Mouse (Mus musculus): ENCODE results near the gene Ank. TPM values are rescaled to one million over a fixed set of nuclear protein-coding genes. Genes with fewer than 3 reads are reported as not detected.

Ank gene
- total RNA-seq, 2 experiments from 2014 or later: 125 to 149 TPM

GRCm38 (mm10) chr15:27565626-27566185, 99.2 kb downstream of the Ank start:
- DNase-seq: no peak
- intact Hi-C loops (cut with DNase I): no loop called here

- DNase-seq: no peak
Measured at GRCm38 (mm10) chr15:27567356-27567755, 100.9 kb downstream of the Ank start.

GRCm38 (mm10) chr15:27568371-27568770, 101.9 kb downstream of the Ank start:
- intact Hi-C loops (cut with DNase I): no loop called here
- no peak for DNase-seq

More at GRCm38 (mm10) chr15:27567356-27567755, 100.9 kb downstream of the Ank start:
- intact Hi-C loops (cut with DNase I): no loop called here

- DNase-seq: no peak
- intact Hi-C loops (cut with DNase I): no loop called here
Measured at GRCm38 (mm10) chr15:27569924-27570323, 103.4 kb downstream of the Ank start.

- no peak for DNase-seq
- intact Hi-C loops (cut with DNase I): no loop called here
Measured at GRCm38 (mm10) chr15:27570385-27570784, 103.9 kb downstream of the Ank start.

GRCm38 (mm10) chr15:27571179-27571578, 104.7 kb downstream of the Ank start:
- DNase-seq: peak; percentile 79 to 80
- intact Hi-C loops (cut with DNase I): no loop called here

GRCm38 (mm10) chr15:27574992-27575781, 108.7 kb downstream of the Ank start:
- intact Hi-C loops (cut with DNase I): loop anchor here (2.0 kb wide), 1 partner anchor 36 kb away; no protein-coding TSS in a partner anchor
- DNase-seq: peak; percentile 63

GRCm38 (mm10) chr15:27575932-27576331, 109.5 kb downstream of the Ank start:
- intact Hi-C loops (cut with DNase I): loop anchor here (2.0 kb wide), 1 partner anchor 37 kb away; no protein-coding TSS in a partner anchor
- peak; percentile 69 to 74 for DNase-seq

- intact Hi-C loops (cut with DNase I): no loop called here
- no peak for DNase-seq
Measured at GRCm38 (mm10) chr15:27576886-27577285, 110.4 kb downstream of the Ank start.

GRCm38 (mm10) chr15:27577915-27578780, 111.7 kb downstream of the Ank start:
- intact Hi-C loops (cut with DNase I): no loop called here

GRCm38 (mm10) chr15:27578918-27579317, 112.4 kb downstream of the Ank start:
- no peak for DNase-seq
- intact Hi-C loops (cut with DNase I): no loop called here

More at GRCm38 (mm10) chr15:27577915-27578780, 111.7 kb downstream of the Ank start:
- no peak for DNase-seq

GRCm38 (mm10) chr15:27579853-27580252, 113.4 kb downstream of the Ank start:
- intact Hi-C loops (cut with DNase I): no loop called here

GRCm38 (mm10) chr15:27580771-27581170, 114.3 kb downstream of the Ank start:
- DNase-seq: peak; percentile 75 to 79
- intact Hi-C loops (cut with DNase I): no loop called here

More at GRCm38 (mm10) chr15:27579853-27580252, 113.4 kb downstream of the Ank start:
- DNase-seq: no peak

GRCm38 (mm10) chr15:27581640-27582039, 115.2 kb downstream of the Ank start:
- intact Hi-C loops (cut with DNase I): no loop called here
- no peak for DNase-seq

GRCm38 (mm10) chr15:27582428-27582827, 116.0 kb downstream of the Ank start:
- intact Hi-C loops (cut with DNase I): no loop called here
- no peak for DNase-seq

GRCm38 (mm10) chr15:27583042-27583441, 116.6 kb downstream of the Ank start:
- intact Hi-C loops (cut with DNase I): loop anchor here (1.0 kb wide), 2 partner anchors 119 to 257 kb away; no protein-coding TSS in a partner anchor
- peak; percentile 76 to 81 for DNase-seq

- intact Hi-C loops (cut with DNase I): loop anchor here (1.0 kb wide), 2 partner anchors 119 to 257 kb away; no protein-coding TSS in a partner anchor
- DNase-seq: no peak
Measured at GRCm38 (mm10) chr15:27583620-27584019, 117.1 kb downstream of the Ank start.

GRCm38 (mm10) chr15:27585466-27586092, 119.1 kb downstream of the Ank start:
- intact Hi-C loops (cut with DNase I): no loop called here

GRCm38 (mm10) chr15:27586093-27586480, 119.6 kb downstream of the Ank start:
- DNase-seq: no peak
- intact Hi-C loops (cut with DNase I): no loop called here

More at GRCm38 (mm10) chr15:27585466-27586092, 119.1 kb downstream of the Ank start:
- DNase-seq: no peak

- intact Hi-C loops (cut with DNase I): no loop called here
- no peak for DNase-seq
Measured at GRCm38 (mm10) chr15:27588087-27588826, 121.8 kb downstream of the Ank start.
